Mouse (Mus musculus) spleen, adult 10 weeks (tissue): ENCODE measurements around the gene Sgcb. TPM values are rescaled to one million over a fixed set of nuclear protein-coding genes. Genes with fewer than 3 reads are reported as not detected.

Experiments used
- polyA plus RNA-seq: library from polyadenylated mRNA; stranded (reverse); fragments of 350-450 nt; fragmentation: Illumina TruSeq; extraction: RNeasy Lipid Tissue Mini Kit (QIAGEN cat#74804); gene quantifications from one replicate; pipeline ENCODE4 v1.2.3, GENCODE M21; 2015; ENCODE audit warnings: low replicate concordance; ENCODE audit not compliant: insufficient read depth

Gene Sgcb
- 12.7 TPM for polyA plus RNA-seq

DNA sequence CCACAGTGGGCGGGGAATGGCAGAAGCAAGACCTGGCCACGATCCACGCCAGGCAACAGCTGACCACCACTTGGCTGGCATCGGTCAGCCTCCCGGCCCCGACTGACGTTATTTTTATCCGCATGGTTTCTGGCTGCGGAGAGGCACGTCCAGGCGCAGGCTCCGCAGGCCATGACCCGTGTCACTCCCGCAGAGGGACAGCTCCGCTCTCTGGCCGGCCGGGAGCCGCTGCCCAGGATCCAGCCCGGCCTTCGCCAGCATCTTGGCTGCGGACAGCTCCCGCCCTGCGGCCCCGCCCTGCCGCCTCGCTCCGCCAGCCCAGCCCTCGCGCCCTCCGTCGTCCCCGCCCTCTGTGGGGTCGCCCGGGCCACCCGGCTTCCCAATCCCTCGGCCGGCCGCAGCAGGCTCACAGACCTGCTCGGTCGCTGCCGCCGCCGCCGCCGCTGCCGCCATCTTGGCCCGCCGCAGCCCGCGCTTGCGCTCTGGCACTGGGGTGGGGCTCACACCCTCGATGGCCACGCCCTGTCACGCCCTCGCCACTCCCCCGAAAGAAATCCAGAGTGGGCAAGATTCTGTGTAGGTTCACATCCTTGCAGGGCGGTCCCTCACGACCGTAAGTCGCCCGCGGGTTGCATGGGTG is at the start of gene Sgcb:
Sgcb (minus strand) TSS at position 530 of the 640 bp plus-strand sequence.

DNA sequence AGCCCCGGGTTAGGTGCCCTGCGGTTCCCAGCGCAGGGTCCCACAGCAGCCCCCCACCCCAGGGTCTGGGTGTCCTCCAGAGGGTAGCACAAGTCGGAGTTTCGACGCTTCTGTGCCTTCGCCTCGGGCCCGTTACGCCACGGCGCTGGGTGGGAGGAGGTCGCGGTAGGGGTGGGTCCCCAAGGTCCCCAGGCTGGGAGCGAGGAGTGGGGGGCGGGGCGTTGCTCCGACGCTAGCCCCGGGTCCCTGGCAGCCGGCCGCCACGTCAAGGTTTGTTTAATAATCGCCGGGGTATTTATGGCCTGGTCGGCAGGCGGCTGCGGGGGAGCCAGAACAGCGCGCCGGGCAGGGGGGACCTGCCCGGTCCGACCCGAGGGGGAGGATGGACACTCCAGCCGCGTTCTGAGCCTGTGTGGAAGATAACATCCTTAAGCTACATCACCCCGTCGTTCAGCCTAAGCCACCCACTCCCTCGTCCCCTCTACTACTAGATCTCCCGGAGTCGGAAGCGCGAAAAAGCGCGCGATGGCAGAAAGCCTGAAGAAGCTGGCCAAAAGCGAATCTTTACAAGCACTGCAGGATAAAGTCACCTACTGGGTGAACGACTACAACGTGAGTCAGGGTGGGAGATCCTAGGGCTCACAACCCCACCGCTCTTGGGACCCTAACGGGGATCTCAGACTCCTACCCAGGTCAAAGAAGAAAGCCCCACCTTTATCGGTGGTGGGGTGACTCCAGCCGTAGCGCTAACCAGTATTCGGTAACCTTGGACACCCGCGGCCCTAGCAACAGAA is 3.7 kb upstream of the Sgcb start, which contains the start of gene Spata18:
Spata18 (plus strand) TSS at position 319 of the 794 bp plus-strand sequence.

DNA sequence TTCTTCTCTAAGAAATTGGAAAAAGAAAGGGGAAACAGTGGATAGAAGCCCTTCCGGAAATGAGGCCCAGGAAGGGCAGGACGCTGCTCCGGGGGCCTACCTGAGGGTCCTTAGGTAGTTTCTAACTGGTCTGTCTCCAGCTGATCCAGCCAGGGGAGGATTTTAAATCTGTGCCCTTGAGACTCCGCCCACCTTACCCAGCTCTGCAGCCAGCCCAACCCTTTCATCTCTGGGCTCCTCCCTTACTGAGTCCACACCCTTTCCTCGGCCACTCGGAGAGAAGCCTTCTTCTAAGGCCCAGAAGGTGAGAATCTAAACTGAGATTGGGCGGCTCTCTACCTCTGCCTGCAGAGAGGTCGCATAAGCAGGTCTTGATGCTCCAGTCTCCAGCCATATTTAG is 15.3 kb downstream of the Sgcb start, which contains the start of gene Lrrc66:
Lrrc66 (minus strand) TSS at position 236 of the 400 bp plus-strand sequence.

Other genes starting within 250 kb of the Sgcb start
- gene Cwh43, start 241.7 kb downstream of the Sgcb start, polyA plus RNA-seq, result not detected
- 12.9 TPM for gene Dcun1d4, start 166.8 kb downstream of the Sgcb start, polyA plus RNA-seq
- gene Lrrc66, start 15.3 kb downstream of the Sgcb start, polyA plus RNA-seq, result 0.10 TPM
- not detected for gene Spata18, start 3.6 kb upstream of the Sgcb start, polyA plus RNA-seq